Mouse (Mus musculus) cerebellum, adult 11 months (tissue): ENCODE measurements around the gene Cela1.

Experiments used
- DNase-seq: peaks from one replicate; pipeline ENCODE4 v3.0.0; 2022

Cela1 gene

GRCm38 (mm10) chr15:100632323-100632722 lies 55.4 kb downstream of the Cela1 start:
- no peak for DNase-seq

GRCm38 (mm10) chr15:100631454-100632170 lies 56.1 kb downstream of the Cela1 start:
- DNase-seq, result no peak

DNA sequence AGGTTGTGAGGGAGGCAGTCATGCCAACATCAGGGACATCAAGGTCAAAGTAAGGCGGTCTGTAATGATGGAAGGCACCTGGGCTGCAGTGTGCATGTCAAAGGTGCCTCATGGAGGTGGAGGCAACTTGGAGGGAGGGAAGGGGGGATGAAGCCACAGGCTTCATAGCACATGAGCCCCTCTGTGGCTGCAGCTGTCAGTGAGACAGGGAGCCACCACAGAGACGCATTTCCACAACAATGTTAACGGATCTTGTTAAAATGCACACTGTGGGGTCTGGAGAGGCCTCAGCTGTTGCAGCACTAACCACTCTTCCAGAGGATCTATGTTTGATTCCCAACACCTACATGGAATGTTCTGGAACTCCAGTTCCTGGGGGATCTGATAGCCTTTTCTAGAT lies 57.6 kb downstream of the Cela1 start:
- DNase-seq, result no peak

DNA sequence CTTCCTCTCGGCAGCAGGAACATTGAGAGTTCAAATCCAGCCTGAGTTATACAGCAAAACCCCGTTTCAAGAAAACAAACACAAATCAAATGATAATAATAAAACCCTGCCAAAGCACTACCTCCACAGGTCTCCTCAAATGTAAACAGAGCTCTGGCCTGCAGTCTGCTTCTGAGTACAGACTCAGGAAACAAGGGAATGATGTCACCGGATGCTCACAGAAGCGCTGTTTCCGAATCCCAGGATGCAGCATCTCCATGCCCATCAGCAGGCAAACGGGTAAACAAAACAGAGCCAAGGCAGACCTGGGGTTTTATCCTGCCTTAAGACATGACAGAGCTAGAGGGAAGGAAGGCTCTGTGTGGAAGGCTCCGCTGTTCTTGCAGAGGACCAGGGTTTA lies 58.9 kb downstream of the Cela1 start:
- no peak for DNase-seq

DNA sequence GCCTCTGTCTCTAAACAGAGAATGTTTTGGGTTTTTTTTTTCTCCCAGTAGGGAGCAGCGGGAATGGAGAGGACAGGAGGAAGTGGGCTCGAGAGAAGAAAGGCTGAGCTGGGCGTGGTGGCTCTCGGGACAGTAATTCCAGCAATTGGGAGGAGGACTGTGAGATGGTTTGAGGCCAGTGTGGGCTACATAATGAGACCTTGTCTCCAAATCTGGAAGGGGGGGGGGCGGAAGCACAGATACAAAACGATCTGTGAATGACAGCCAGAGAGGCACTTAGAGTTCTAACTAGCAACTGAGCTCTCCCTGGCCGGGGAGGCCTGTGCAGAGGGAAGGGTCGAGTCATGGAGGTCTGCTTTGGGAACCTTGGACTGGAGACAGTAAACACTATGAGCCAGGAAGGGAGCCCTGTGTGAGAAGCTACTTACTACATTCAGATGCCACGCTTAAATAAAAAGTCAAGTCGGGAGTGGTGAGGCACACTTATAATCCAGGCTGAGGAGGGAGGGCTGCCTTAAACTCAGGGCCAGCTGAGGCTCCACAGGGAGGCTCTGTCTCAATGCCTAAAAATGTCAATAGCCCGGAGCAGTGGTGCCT lies 59.8 kb downstream of the Cela1 start:
- no peak for DNase-seq

- DNase-seq, result no peak
These were observed 60.4 kb downstream of the Cela1 start for GRCm38 (mm10) chr15:100627287-100627686.

DNA sequence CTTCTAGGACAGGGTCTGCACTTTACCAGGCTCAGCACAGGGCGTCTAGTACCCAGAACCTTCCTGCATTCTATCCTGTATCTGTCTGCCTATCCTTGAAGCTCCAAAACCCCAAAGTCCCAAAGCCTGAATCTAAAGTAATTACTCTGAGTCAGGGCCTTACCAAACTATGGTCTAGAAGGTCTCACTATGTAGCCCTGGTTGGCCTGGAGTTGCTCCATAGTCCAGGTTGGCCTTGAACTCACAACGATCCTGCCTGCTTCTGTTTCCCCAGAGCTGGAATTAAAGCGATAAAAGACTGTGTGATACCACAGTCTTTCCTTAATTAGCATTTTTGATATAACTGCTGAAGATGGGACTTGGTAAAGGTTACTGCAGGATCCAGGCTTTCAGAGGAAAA lies 63.3 kb downstream of the Cela1 start:
- no peak for DNase-seq
